Mouse (Mus musculus) liver, embryonic 14.5 days (tissue): ENCODE data around the gene Adamts17.
A peak's percentile ranks its signal among the peaks of the same experiment; 100 is the strongest.

ENCODE experiments used
- CTCF ChIP-seq: IDR thresholded peaks from 2 replicates; pipeline ENCODE4 v1.5.1; 2016; ENCODE audit warnings: antibody characterized with exemption, low read depth, control low read depth
- EP300 ChIP-seq: IDR thresholded peaks from 2 replicates; pipeline ENCODE4 v1.6.1; 2016; ENCODE audit warnings: antibody characterized with exemption, low read depth

DNA sequence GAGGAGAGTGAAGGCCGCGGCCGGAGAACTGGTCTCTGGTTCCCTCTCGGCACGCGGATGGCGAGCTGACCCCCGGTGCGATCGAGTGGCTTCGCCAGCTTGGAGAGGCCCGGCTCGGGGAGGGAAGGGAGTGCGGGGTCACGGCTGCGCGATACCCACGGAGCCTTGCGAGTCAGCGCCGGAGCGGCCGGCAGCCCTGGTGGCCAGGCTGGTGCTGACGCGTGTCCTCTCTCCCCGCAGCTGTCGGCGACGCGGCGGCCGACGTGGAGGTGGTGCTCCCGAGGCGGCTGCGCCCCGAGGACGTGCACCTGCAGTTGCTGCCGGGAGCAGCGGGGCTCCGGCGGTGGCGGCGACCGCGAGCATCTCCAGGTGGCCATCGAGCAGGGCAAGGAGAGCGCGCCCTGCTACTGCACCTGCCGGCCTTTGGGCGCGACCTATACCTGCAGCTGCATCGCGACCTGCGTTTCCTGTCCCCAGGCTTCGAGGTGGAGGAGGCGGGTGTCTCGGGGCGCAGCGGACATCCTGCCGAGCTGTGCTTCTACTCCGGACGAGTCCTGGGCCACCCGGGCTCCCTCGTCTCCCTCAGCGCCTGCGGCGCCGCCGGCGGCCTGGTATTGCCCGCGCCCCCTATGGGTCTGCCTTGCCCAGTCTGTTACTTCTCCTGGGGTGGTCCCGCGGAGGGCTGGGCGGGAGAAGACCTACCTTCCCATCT is 629 bp downstream of the Adamts17 start:
- no peak for TF ChIP-seq EP300
- peak; percentile 26; the same call in 1 of the 2 replicates for TF ChIP-seq CTCF
